Mouse (Mus musculus) embryonic facial prominence, embryonic 11.5 days (tissue): ENCODE results near the gene Topbp1. TPM values are rescaled to one million over a fixed set of nuclear protein-coding genes. Genes with fewer than 3 reads are reported as not detected.
"Not testable (repeated sequence)": the region's sequence is repeated elsewhere in the genome, so short reads cannot be mapped to it uniquely, and the experiment has no call there.

Source experiments
- ATAC-seq: fragments of 200-750 bp; cut with Nextera tagmentation; replicated peaks from 2 replicates; pipeline ENCODE4 v1.8.0; 2017; ENCODE audit warnings: low read depth; ENCODE audit not compliant: insufficient number of reproducible peaks, low FRiP score, low TSS enrichment
- DNase-seq: peaks from one replicate; pipeline ENCODE4 v3.0.0-alpha.2; 2015; ENCODE audit warnings: low spot score
- H3K27ac ChIP-seq: fragments of 300-500 bp; sonication (generic); replicated peaks from 2 replicates; pipeline ENCODE4 v1.5.1; 2014; ENCODE audit warnings: mild to moderate bottlenecking, low read depth, low read length, control low read depth
- H3K27me3 ChIP-seq: fragments of 300-500 bp; sonication (generic); 2 replicates; pipeline ENCODE4 v1.6.1; 2014; ENCODE audit warnings: mild to moderate bottlenecking, low read length, moderate library complexity, mixed read lengths; ENCODE audit not compliant: control insufficient read depth, insufficient read depth
- H3K36me3 ChIP-seq: fragments of 300-500 bp; sonication (generic); replicated peaks from 2 replicates; pipeline ENCODE4 v1.6.1; 2014; ENCODE audit warnings: low read depth, mild to moderate bottlenecking, low read length, moderate library complexity, mixed read lengths; ENCODE audit not compliant: control insufficient read depth, insufficient read depth
- H3K4me1 ChIP-seq: fragments of 300-500 bp; sonication (generic); 2 replicates; pipeline ENCODE4 v1.6.1; 2014; ENCODE audit warnings: low read length, mixed read lengths; ENCODE audit not compliant: control insufficient read depth, insufficient read depth
- H3K4me2 ChIP-seq: fragments of 300-500 bp; sonication (generic); 2 replicates; pipeline ENCODE4 v1.6.1; 2014; ENCODE audit warnings: low read depth, mild to moderate bottlenecking, control low read depth, low read length, moderate library complexity
- H3K4me3 ChIP-seq: fragments of 300-500 bp; sonication (generic); 2 replicates; pipeline ENCODE4 v1.5.1; 2014; ENCODE audit warnings: low read depth, low read length, control low read depth
- H3K9ac ChIP-seq: fragments of 300-500 bp; sonication (generic); replicated peaks from 2 replicates; pipeline ENCODE4 v1.6.1; 2014; ENCODE audit warnings: mild to moderate bottlenecking, control low read depth, low read length
- H3K9me3 ChIP-seq: fragments of 300-500 bp; sonication (generic); replicated peaks from 2 replicates; pipeline ENCODE4 v1.6.1; 2016; ENCODE audit warnings: mild to moderate bottlenecking, low read length, inconsistent platforms, mixed read lengths; ENCODE audit not compliant: control insufficient read depth
- WGBS: fragments of 180-500 bp; shearing (Covaris S2); extraction: QIAGEN DNeasy Blood & Tissue Kit; methylation state at CpG from one replicate; pipeline ENCODE4 v1.1.7; 2014; 5-methylcytosine and 5-hydroxymethylcytosine counted together
- polyA plus RNA-seq: library from polyadenylated mRNA; unstranded; fragments of >200 nt; fragmentation: Nextera tagmentation; extraction: Ambion mirVana; gene quantifications from 2 replicates; pipeline ENCODE4 v1.2.1, GENCODE M21; 2014

Gene Topbp1
- polyA plus RNA-seq, 1 experiment from 2014 or later: 90.1 TPM

DNA sequence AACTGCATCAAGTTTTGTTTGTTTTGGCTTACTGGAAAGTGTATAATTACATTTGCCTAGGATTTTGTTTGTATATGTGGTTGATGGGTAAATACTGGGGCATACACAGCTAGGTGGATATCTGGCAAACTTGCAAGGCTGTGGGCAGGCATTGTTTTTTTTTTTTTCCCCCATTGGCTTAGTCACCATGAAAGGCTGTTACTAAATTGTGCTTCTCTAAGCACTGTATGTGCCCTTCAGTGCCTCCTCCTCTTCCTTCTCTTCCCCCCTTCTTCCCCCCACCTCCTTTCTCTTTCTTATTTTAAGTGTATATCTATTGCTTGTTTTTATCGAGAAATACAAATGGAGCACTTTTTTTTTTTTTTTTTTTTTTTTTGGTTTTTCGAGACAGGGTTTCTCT, 19.7 kb downstream of the Topbp1 start:
- Histone ChIP-seq H3K27me3 (no peaks in the 10 kb centered on the region), H3K4me3 (no peak overlapping the region), H3K9ac (no peak overlapping the region), H3K36me3 (peaks cover 21% of the 10 kb centered on the region), H3K9me3 (no peaks in the 10 kb centered on the region), H3K27ac (no peak overlapping the region), H3K4me2 (no peak overlapping the region), H3K4me1 (no peaks in the 10 kb centered on the region)
- ATAC-seq: no peak
- DNase-seq: no peak
- 82% methylated on average over 1 of the region's 2 CpGs for WGBS

DNA sequence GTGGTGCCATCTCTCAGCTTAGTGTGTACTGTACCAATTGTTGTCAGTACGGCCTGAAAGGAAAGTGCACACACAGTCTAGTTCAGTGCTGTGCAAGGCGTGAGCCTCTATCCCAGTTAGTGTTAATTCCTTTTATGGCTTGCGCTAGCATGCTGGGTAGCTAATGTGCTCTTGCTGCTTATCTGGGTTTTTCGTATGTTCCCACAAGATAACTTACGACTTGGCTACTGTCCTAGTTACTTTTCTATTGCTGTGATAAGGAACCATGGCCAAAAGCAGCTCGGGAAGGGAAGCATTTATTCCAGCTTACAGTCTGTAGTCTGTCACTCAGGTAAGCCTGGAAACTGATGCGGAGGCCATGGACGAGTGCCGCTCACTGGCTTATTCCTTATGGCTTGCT, 21.4 kb downstream of the Topbp1 start:
- no peak overlapping the region for H3K4me3 ChIP-seq
- H3K4me2 ChIP-seq: no peak overlapping the region
- H3K27ac ChIP-seq: no peak overlapping the region
- no peaks in the 10 kb centered on the region for H3K27me3 ChIP-seq
- WGBS: 91% methylated on average over 9 of the region's 9 CpGs
- no peak overlapping the region for H3K9ac ChIP-seq
- DNase-seq: no peak
- H3K9me3 ChIP-seq: no peaks in the 10 kb centered on the region
- peaks cover 18% of the 10 kb centered on the region for H3K36me3 ChIP-seq
- no peaks in the 10 kb centered on the region for H3K4me1 ChIP-seq
- ATAC-seq: no peak

DNA sequence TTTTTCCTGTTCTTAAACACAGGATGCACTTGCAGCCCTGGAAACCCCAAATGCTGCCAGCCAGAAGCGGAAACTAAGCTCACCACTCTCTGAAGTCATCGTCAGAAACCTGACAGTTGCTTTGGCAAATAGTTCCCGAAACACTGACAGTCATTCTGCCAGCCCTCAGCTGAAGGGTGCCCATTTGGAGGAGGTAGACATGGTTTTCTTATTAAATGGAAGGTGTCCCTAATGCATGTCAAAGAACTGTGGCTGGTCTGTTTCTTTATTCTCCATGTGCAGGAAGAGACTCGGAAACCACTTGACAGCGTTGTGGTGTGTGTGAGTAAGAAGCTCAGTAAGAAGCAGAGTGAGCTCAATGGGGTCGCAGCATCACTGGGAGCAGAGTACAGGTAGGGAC, 27.6 kb downstream of the Topbp1 start:
- H3K27ac ChIP-seq: no peak overlapping the region
- no peaks in the 10 kb centered on the region for H3K9me3 ChIP-seq
- DNase-seq: no peak
- no peak overlapping the region for H3K4me3 ChIP-seq
- no peaks in the 10 kb centered on the region for H3K27me3 ChIP-seq
- no peak for ATAC-seq
- peaks cover 18% of the 10 kb centered on the region for H3K36me3 ChIP-seq
- H3K4me2 ChIP-seq: no peak overlapping the region
- H3K4me1 ChIP-seq: no peaks in the 10 kb centered on the region
- 92% methylated on average over 6 of the region's 6 CpGs for WGBS
- H3K9ac ChIP-seq: no peak overlapping the region

GRCm38 (mm10) chr9:103336912-103337311, 31.9 kb downstream of the Topbp1 start:
- no peak overlapping the region for H3K4me2 ChIP-seq
- H3K9ac ChIP-seq: no peak overlapping the region
- no peaks in the 10 kb centered on the region for H3K4me1 ChIP-seq
- H3K4me3 ChIP-seq: no peak overlapping the region
- DNase-seq (no peak), ATAC-seq (no peak)
- H3K36me3 ChIP-seq: peaks cover 34% of the 10 kb centered on the region
- no peak overlapping the region for H3K27ac ChIP-seq
- H3K9me3 ChIP-seq: no peaks in the 10 kb centered on the region
- no peaks in the 10 kb centered on the region for H3K27me3 ChIP-seq

DNA sequence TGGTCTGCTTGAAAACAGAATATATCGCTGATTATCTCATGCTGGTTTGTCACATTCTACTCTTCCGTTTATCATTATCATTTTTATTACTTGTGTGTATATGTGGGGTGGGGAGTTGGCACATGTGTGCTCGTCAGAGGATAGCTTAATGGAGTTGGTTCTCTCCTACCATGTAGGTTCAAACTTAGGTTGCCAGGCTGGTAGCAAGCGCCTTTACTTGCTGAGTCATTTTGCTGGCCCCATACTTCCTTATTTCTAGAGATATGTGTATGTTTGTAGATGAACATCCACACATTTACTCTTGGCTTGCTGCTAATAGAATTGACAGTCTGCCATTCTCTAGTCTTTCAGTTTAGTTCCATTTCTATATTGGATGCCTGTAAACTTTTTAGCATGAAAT, 42.0 kb downstream of the Topbp1 start:
- H3K4me1 ChIP-seq: no peaks in the 10 kb centered on the region
- DNase-seq (no peak), ATAC-seq (no peak)
- no peaks in the 10 kb centered on the region for H3K9me3 ChIP-seq
- H3K9ac ChIP-seq: no peak overlapping the region
- H3K4me3 ChIP-seq: no peak overlapping the region
- H3K27ac ChIP-seq: no peak overlapping the region
- peaks cover 19% of the 10 kb centered on the region for H3K36me3 ChIP-seq
- H3K27me3 ChIP-seq: no peaks in the 10 kb centered on the region
- 89% methylated on average over 4 of the region's 4 CpGs for WGBS
- no peak overlapping the region for H3K4me2 ChIP-seq

DNA sequence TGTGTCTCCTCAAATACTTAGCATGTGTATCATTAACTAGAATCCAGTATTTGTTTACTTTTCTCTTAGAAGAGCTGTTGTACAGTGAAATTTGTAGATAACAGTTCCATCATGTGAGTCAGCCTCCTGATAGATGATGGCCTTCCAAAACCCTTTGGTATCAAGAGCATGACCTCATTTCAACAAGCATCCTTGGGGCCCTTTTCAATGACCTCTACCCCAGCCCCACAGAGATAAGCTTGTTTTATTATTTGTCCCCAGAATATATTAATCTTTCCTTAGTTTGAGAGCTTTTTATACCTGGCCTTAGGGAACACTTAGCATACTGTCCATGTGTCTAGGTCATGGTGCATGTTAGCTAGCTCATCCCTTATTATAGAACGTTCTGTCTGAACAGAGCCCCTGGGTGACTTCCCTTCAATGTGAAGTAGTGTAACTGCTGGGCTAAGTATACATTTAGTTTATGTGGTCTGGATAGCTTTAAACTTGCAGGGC, 43.0 kb downstream of the Topbp1 start:
- Histone ChIP-seq H3K4me1 (no peaks in the 10 kb centered on the region), H3K36me3 (peaks cover 14% of the 10 kb centered on the region)
- WGBS: 87% methylated on average over 1 of the region's 1 CpGs

DNA sequence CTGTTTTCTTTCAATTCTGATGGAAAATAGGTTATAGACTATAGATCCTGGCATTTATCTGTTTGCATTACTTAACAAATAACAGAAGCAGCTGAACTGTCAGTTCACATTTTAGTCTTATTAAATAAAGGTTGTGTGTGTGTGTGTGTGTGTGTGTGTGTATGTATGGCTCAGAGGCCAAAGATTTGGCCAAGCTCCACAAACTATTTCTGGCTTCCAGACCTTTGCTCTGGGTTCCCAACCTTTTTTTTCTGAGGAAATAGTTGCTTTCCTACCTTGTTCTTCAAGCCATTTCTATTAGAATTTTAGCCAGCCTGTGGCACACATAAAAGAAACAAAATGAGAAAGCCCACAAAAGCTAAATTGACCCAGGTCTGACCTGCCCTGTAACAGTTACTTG, 43.8 kb downstream of the Topbp1 start:
- ATAC-seq (no peak), DNase-seq (no peak)
- H3K27ac ChIP-seq: no peak overlapping the region
- H3K9me3 ChIP-seq: no peaks in the 10 kb centered on the region
- no peak overlapping the region for H3K4me3 ChIP-seq
- peaks cover 8% of the 10 kb centered on the region for H3K36me3 ChIP-seq
- no peak overlapping the region for H3K4me2 ChIP-seq
- H3K4me1 ChIP-seq: no peaks in the 10 kb centered on the region
- H3K27me3 ChIP-seq: no peaks in the 10 kb centered on the region
- no peak overlapping the region for H3K9ac ChIP-seq

More for the DNA sequence above, 43.0 kb downstream of the Topbp1 start:
- no peak overlapping the region for H3K27ac ChIP-seq
- H3K9me3 ChIP-seq: no peaks in the 10 kb centered on the region
- no peak overlapping the region for H3K9ac ChIP-seq
- ATAC-seq (no peak), DNase-seq (no peak)
- H3K27me3 ChIP-seq: no peaks in the 10 kb centered on the region
- H3K4me2 ChIP-seq: no peak overlapping the region
- H3K4me3 ChIP-seq: no peak overlapping the region

- DNase-seq, H3K4me1 ChIP-seq, H3K27ac ChIP-seq, H3K9ac ChIP-seq, H3K9me3 ChIP-seq, H3K4me3 ChIP-seq, H3K36me3 ChIP-seq, H3K4me2 ChIP-seq, ATAC-seq, H3K27me3 ChIP-seq: not testable (repeated sequence)
- WGBS: 88% methylated on average over 6 of the region's 7 CpGs
Measured at GRCm38 (mm10) chr9:103353500-103354260, 48.7 kb downstream of the Topbp1 start.
